Mouse (Mus musculus): ENCODE measurements around the gene Syt1. TPM values are rescaled to one million over a fixed set of nuclear protein-coding genes. Genes with fewer than 3 reads are reported as not detected.

The Syt1 gene
- under 1 TPM; 0.13 to 0.15 TPM for total RNA-seq (2021)
- long read RNA-seq, experiment 1: 0 reads
- long read RNA-seq, experiment 2: 0 reads

GRCm38 (mm10) chr10:109010241-109011193 lies at the start of gene Syt1:
Gene Syt1 (minus strand): TSS chr10:109010982.
- DNase-seq: peak; percentile 3 to 29

DNA sequence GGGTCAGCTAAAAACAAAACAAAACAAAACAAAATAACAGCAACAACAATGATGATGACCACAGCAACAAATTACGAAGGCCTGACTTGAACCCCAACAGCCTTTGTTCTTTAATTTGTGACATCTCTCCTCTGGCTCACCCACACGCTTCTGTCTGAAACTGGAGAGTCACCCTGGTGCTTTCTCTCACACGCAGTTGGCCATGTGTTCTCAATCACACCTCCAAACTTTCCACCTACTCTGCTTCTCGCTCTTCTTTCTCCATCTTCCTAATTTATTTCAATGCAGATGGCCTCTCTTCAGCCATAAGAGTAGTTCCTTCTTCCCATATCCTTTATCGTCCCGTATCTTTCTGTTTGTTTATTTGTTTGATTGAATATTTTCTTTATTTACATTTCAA lies 45.7 kb upstream of the Syt1 start:
- DNase-seq: no peak

DNA sequence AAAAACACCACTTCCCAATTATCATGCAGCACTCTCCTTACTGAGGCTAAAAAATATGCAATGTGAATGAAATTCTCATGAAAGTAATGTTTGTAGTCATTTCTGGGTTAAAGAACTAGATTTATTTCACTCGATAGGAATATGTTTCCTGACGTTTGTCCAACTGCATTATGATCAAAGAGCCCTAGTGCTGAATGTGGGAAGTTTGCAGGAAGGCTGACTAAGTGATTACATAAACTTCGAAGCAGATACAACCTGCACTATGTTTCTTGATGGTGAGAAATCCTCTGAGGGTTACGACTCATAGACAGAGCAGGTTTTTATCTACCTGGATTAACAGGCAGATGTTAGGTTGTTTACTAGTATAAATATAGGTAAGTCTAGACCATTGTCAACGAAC lies 36.8 kb upstream of the Syt1 start:
- no peak for DNase-seq

DNA sequence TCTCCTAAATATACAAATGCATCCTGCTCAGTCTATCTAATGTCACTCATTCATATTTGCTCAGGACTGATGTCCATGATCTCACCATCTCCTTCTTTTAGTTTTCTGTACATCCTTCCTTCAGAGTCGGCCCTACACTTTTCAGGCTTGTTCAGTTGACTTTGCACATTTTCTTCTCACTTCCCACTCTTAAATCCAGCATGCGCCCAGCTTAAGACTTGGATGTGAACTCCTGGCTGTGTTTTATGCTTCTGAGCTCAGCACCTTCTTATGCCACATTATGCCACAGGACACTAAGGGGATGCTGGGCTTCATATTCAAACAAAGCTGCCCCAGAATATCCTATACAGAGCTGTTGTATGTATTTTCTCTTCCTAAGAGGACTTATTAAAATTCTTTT lies 36.2 kb upstream of the Syt1 start:
- DNase-seq: no peak

DNA sequence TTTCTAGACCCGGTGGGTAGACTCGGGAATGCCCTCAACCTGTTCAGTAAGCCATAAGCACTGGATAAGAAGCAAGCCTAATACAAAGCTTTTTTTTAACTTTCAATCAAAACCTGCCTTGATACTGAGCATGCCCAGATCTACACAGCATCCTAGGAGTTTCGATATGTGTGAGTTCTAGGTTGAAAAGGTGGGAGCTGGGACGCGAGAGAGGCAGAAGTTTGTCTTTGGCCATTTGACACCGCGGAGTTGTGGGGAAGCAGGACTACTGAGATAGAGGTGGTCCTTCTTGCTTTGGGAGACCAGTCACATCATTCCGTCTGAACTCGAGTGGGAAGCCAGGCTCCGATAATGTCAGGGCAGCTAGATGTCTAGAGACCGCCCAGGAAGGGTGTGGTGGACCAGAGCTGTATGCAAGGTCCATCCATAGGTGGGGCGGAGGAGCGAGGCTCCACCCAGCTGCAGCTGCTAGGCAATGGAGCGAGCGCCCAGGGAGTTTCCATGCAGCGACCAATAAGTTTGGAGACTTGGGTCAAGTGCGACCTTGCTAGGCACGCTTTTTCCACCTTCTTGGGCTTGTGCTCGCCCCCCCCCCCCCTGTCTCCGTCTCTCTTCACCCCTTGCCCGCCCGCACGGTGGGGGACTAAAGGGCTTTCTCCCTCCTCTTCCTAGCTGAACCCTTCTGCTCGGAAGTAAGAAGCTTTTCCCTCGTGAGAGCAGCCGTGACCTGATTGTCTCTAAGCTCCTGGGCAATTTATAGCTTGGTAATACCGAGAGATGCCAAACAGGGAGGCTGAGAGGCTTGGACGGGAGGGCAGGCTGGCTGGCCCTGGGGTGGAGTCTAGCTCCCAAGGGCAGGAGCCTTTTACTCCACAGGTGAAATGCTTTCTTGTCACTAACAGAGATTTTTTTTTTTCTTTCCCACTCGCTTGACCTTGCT lies 714 bp upstream of the Syt1 start:
- DNase-seq: peak; percentile 8 to 21

DNA sequence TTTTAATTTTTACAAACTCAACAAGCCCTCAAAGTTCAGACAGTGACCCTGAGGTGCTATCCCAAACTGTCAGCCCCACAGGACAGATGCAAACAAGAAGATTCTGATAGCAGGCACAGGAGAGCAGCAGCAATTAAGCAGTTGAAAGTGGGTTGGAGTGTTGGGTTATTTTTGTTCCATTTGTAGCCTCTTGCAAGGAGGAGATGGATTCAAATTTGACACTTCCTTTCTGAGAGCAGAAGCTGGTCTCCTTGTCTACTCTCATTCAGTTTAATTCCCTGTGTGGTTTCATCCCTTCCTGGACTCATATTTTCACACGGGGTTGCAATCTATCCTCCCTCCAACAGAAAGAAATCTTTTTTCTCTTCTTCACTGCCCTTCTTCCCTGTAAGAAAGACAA lies 951 bp downstream of the Syt1 start:
- DNase-seq: no peak

GRCm38 (mm10) chr10:109008456-109008855 lies 2.3 kb downstream of the Syt1 start:
- DNase-seq: no peak

- no peak for DNase-seq
Measured at GRCm38 (mm10) chr10:109003482-109003881, 7.3 kb downstream of the Syt1 start.

DNA sequence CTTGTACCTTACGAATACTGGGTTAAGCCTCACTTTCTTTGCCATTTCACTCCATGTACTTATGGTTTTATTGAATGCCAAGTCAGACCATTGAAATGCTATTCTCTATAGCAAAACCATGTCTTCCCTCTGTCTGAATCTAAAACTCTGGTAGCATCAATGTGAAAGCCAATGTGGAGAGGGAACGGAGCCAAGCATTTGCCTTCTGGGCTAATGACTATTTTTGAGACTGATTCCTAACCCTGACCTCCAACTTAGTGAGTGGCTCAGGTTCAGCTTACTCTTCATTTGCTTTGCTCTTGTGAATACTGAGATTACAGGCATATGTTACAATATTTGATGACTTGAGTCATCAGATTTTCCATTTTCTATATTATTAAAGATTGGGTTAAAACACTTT lies 23.5 kb downstream of the Syt1 start:
- DNase-seq: no peak

DNA sequence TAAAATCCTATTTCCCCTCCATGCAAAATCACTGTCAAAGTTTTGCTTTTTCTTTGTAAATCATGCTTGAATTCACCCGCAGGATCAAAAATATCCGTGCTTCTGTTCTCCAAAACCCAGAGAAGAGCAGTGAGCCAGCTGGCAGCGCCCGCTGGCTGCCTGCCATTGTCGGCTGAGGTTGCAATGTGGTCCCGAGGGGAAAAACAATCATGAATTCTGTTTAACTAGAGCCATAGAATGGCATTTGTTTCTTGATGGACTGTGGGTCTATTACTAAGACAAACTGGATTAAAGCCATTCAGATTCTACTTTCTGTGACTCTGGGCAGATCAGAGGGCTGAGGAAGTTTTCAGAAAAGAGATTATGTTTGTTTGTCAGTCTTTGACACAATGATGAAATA lies 31.1 kb downstream of the Syt1 start:
- peak; percentile 52 for DNase-seq

- DNase-seq: no peak
Measured at GRCm38 (mm10) chr10:108954952-108955351, 55.8 kb downstream of the Syt1 start.

DNA sequence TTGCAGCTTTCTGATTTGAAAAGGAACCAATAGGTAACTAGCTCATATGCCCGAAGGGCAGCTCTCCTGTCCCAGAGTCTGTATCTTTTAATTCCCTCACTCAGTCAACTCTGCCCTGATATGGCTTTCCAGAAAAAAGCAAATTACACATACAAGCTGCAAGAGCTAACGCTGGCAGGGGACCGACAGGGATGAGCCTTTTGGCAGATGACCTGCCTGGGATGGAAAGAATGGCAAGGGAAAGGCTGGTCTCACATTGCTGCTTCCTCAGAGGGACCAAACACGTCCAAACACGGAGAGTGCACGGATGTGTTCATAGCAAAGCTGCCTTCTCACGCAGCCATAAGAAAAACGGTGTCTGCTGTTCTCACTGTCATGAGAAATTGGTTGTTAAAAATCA lies 58.6 kb downstream of the Syt1 start:
- no peak for DNase-seq

- DNase-seq: no peak
Measured at GRCm38 (mm10) chr10:108936838-108937430, 73.8 kb downstream of the Syt1 start.

DNA sequence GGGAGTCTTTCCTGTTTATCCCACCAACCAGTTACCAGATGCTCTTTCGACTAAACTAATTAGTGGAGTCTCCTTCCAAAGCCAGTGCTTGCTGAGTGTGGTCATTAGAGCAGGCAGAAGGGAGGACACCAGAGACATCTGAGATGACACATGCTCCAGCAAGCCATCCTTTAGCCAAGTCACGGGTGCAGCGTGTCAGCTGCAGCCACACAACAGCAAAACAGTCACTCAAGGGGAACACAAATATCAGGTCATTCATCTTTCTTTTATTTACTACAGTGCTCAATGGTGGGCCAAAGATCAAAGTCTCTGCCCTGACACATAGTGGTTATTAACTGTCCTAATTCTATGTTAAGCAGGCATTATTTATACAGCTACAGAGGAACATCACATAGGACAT lies 80.5 kb downstream of the Syt1 start:
- DNase-seq: no peak

DNA sequence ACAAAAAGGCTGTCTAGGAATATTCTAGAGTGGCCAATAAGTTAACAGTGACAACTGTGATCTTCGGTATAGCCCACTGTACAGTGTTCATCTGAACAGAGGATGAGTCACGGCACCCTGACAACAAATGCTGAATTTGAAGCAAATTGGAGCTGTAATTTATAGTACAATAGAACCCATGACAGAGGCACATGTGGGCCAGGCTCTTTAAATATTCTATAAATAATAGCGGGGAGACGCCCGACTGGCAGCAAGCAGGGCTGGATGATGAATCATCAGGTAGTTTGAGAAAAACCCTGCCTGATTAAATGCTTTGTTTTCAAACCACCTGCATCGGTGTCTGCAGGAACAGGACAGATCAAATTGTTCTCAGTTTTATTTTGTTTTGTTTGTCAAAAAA lies 81.1 kb downstream of the Syt1 start:
- DNase-seq: no peak

DNA sequence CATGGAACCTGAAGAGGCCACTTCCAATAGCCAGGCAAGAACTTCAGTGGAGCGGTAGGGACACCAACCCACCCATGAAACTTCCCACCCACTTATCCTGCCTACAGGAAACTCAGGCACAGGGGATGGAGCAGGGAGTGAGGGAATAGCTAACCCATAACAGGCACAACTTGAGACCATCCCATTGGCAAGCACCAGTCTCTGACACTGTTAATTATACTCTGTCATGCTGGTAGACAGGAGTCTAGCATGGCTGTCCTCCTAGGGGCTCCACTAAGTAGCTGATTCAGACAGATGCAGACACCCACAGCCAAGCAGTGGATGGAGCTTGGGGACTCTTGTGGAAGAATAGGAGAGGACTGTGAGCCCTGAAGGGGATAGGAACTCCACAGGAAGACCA lies 105.5 kb downstream of the Syt1 start:
- DNase-seq: no peak

GRCm38 (mm10) chr10:108904371-108904770 lies 106.4 kb downstream of the Syt1 start:
- no peak for DNase-seq

- DNase-seq: peak; percentile 14 to 59
Measured at GRCm38 (mm10) chr10:108896529-108896928, 114.3 kb downstream of the Syt1 start.

DNA sequence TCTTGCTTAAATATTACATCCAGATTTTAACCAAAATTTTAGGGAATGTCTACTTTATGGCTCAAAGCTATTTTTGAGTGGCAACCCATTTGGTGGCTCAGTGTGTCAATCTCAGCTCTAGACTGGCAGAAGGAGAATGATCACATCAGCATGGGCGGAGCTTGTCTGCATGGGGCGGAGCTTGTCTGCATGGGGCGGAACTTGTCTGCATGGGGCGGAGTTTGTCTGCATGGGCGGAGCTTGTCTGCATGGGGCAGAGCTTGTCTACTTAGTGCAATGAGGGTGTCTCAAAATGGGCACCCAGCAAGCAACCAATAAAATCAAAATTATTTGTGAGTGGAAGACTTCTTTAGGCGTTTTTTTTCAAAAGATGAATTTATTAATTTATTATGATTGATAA lies 117.5 kb downstream of the Syt1 start:
- no peak for DNase-seq

GRCm38 (mm10) chr10:108892441-108892840 lies 118.3 kb downstream of the Syt1 start:
- no peak for DNase-seq

DNA sequence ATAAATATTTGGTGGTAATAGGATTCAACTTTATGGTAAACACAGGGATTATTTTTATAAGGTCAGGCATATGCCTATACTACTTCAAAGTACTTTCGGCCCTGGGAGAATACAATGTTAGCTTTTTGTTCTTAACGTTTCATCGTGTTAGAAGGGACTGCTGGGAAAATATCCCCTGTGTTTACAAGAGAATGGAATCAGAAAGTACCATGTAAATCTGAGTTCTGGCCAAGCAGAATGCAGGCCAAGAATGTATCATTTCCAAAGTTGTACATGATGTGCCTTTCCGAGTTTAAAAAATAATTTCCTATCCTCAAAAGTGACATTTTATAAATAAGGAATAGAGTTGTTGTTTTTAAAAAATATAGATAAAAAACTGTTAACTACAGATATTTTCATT lies 121.7 kb downstream of the Syt1 start:
- DNase-seq: peak in 1 of 2 experiments; percentile 12

DNA sequence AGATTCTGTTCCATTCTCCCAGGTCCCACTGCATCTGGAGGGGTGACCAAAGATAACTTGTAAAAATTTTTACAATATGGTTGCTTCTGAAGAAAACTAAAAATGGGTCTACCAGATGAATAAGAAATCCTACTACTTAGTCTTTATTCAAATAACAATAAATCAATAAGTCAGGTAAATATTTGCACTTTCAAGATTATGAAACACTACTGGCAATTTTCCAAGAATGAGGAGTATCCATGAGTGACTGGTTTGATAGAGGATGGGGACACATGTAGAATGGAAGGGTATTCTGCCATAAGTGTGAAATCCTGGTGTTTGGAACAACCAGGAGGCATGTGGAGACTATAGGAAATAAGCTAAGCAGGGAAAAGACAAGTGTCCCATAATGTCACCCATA lies 124.0 kb downstream of the Syt1 start:
- DNase-seq: no peak

DNA sequence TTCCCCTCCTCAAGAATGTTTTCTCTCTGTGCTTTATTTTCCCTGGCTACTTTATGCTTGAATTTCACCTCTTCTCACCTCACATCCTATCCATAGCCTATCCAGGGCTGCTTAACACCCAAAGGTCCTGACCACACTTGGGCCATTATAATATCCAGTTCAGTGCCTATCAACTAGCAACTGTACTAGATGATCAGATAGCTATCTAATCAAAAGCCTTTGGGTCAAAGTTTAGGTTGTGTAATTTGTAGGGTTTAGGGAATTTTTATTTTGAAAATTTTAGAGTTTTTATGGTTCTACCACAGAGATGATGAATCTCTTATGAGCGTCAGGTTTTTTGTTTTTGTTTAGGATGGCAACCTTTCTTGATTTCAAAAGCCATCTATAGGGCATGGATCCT lies 125.0 kb downstream of the Syt1 start:
- DNase-seq: no peak
